20 mouse cellular contexts compared by ENCODE assay signal in genomic region chr1:134711653-134712052, GRCm38 (mm10).
DNase-seq lines count a peak whose midpoint lies in the region; ATAC-seq and TF ChIP-seq lines count a peak whose summit lies in the region.
"Had no signal": no experiment of that assay in that cellular context is flagged by ENCODE, and none has a peak within 500 bp of the region (broad histone marks: within the 10 kb centered on the region; RNA-seq: fewer than 3 reads in every experiment).

No protein-coding gene starts in this region.

- no peak for TF ChIP-seq CTCF in midbrain, postnatal 0 days (IDR thresholded peaks at IDR 0.05)

- no peak overlapping the region for H3K9ac ChIP-seq in hindbrain, embryonic 16.5 days (ENCODE audit: low read depth, low read length)
- H3K9ac ChIP-seq in midbrain, embryonic 12.5 days (replicated peaks), result no peak overlapping the region
- no peak overlapping the region for H3K9ac ChIP-seq in midbrain, postnatal 0 days (replicated peaks; ENCODE audit: low read length, poor library complexity, severe bottlenecking)
- H3K9ac ChIP-seq: embryonic facial prominence, embryonic 12.5 days; forebrain, postnatal 0 days; heart, embryonic 15.5 days; hindbrain, embryonic 14.5 days had no signal

- WGBS in hindbrain, embryonic 10.5 days, result 64% methylated on average over 5 of the region's 5 CpGs
- 49% methylated on average over 5 of the region's 5 CpGs for WGBS in hindbrain, embryonic 16.5 days
- WGBS in midbrain, embryonic 12.5 days, result 71% methylated on average over 5 of the region's 5 CpGs
- 68% methylated on average over 5 of the region's 5 CpGs for WGBS in midbrain, postnatal 0 days
- 80% methylated on average over 5 of the region's 5 CpGs for WGBS in embryonic facial prominence, embryonic 10.5 days

- peaks cover 77% of the 10 kb centered on the region for H3K27me3 ChIP-seq in hindbrain, embryonic 10.5 days (ENCODE audit: insufficient read depth, poor library complexity, severe bottlenecking)
- H3K27me3 ChIP-seq in hindbrain, embryonic 16.5 days (replicated peaks; ENCODE audit: control insufficient read depth, insufficient read depth, low read length), result peaks cover 4% of the 10 kb centered on the region; the same call in 1 of the 2 replicates
- H3K27me3 ChIP-seq in midbrain, embryonic 12.5 days, result peaks cover 45% of the 10 kb centered on the region
- peaks cover 5% of the 10 kb centered on the region; the same call in 1 of the 2 replicates for H3K27me3 ChIP-seq in midbrain, postnatal 0 days (ENCODE audit: insufficient read depth, low read length)
- peaks cover 93% of the 10 kb centered on the region for H3K27me3 ChIP-seq in embryonic facial prominence, embryonic 10.5 days (replicated peaks; ENCODE audit: low read depth, poor library complexity, severe bottlenecking)

- ATAC-seq in hindbrain, embryonic 16.5 days, result no peak
- no peak for ATAC-seq in midbrain, embryonic 12.5 days (ENCODE audit: low FRiP score, low read depth)
- no peak for ATAC-seq in midbrain, postnatal 0 days (ENCODE audit: low FRiP score)
- ATAC-seq: forebrain, postnatal 0 days; intestine, embryonic 16.5 days had no signal

- peaks cover 79% of the 10 kb centered on the region for H3K4me1 ChIP-seq in hindbrain, embryonic 10.5 days (replicated peaks)
- peaks cover 21% of the 10 kb centered on the region for H3K4me1 ChIP-seq in hindbrain, embryonic 16.5 days (ENCODE audit: control insufficient read depth, insufficient read depth, low read depth, low read length)
- H3K4me1 ChIP-seq in midbrain, embryonic 12.5 days, result peaks cover 58% of the 10 kb centered on the region
- peaks cover 3% of the 10 kb centered on the region; the same call in 1 of the 2 replicates for H3K4me1 ChIP-seq in midbrain, postnatal 0 days (ENCODE audit: insufficient read depth, low read length)
- H3K4me1 ChIP-seq in embryonic facial prominence, embryonic 10.5 days, result peaks cover 47% of the 10 kb centered on the region

- peak overlapping the region; percentile 73 for H3K4me3 ChIP-seq in hindbrain, embryonic 10.5 days
- H3K4me3 ChIP-seq in hindbrain, embryonic 16.5 days (ENCODE audit: low read length), result no peak overlapping the region
- H3K4me3 ChIP-seq in midbrain, embryonic 12.5 days, result no peak overlapping the region
- no peak overlapping the region for H3K4me3 ChIP-seq in midbrain, postnatal 0 days (ENCODE audit: low read depth, low read length)
- H3K4me3 ChIP-seq in embryonic facial prominence, embryonic 10.5 days, result no peak overlapping the region
- H3K4me3 ChIP-seq: embryonic facial prominence, embryonic 12.5 days; heart, adult 2 months; heart, embryonic 15.5 days had no signal

- peak overlapping the region; percentile 94 for H3K27ac ChIP-seq in hindbrain, embryonic 10.5 days
- no peak overlapping the region for H3K27ac ChIP-seq in hindbrain, embryonic 16.5 days (ENCODE audit: low read depth, low read length)
- H3K27ac ChIP-seq in midbrain, embryonic 12.5 days (replicated peaks), result peak overlapping the region; percentile 26; the same call in 1 of the 2 replicates
- H3K27ac ChIP-seq in midbrain, postnatal 0 days (ENCODE audit: low read depth, low read length), result no peak overlapping the region
- H3K27ac ChIP-seq in embryonic facial prominence, embryonic 10.5 days (replicated peaks), result peak overlapping the region; percentile 24; the same call in 1 of the 2 replicates
- H3K27ac ChIP-seq: embryonic facial prominence, embryonic 12.5 days; heart, adult 2 months; heart, embryonic 15.5 days; hindbrain, embryonic 14.5 days had no signal

- peak; percentile 43 for DNase-seq in cerebellum, adult 11-12 months
- DNase-seq in cerebellum, adult 8-10 months, result no peak
- DNase-seq in hindbrain, embryonic 10.5 days (ENCODE audit: low spot score), result no peak
- DNase-seq in midbrain, postnatal 0 days (ENCODE audit: low spot score), result no peak
- DNase-seq in embryonic facial prominence, embryonic 10.5 days (ENCODE audit: low spot score), result no peak
- DNase-seq in spleen, postnatal 14 days (ENCODE audit: low spot score in 2 of 2), result no peak
- DNase-seq: adrenal gland, postnatal 14 days; embryo, embryonic 11 days; forebrain, postnatal 0 days; gastrocnemius, postnatal 14 days; heart, adult 2 months; heart, postnatal 14 days; kidney, adult 2 months had no signal

- peaks cover 10% of the 10 kb centered on the region; the same call in 1 of the 2 replicates for H3K36me3 ChIP-seq in hindbrain, embryonic 10.5 days
- no peaks in the 10 kb centered on the region for H3K36me3 ChIP-seq in hindbrain, embryonic 16.5 days (ENCODE audit: control insufficient read depth, insufficient read depth, low read length)
- H3K36me3 ChIP-seq in midbrain, embryonic 12.5 days, result no peaks in the 10 kb centered on the region
- H3K36me3 ChIP-seq in midbrain, postnatal 0 days (ENCODE audit: insufficient read depth, low read length), result no peaks in the 10 kb centered on the region
- H3K36me3 ChIP-seq in embryonic facial prominence, embryonic 10.5 days (replicated peaks), result no peaks in the 10 kb centered on the region
- H3K36me3 ChIP-seq: embryonic facial prominence, embryonic 12.5 days; heart, embryonic 15.5 days had no signal

- H3K4me2 ChIP-seq in hindbrain, embryonic 16.5 days (ENCODE audit: low read length), result no peak overlapping the region
- H3K4me2 ChIP-seq in midbrain, embryonic 12.5 days (replicated peaks), result no peak overlapping the region
- no peak overlapping the region for H3K4me2 ChIP-seq in midbrain, postnatal 0 days (ENCODE audit: low read depth, low read length, poor library complexity, severe bottlenecking)
- H3K4me2 ChIP-seq: embryonic facial prominence, embryonic 12.5 days; heart, embryonic 11.5 days; heart, embryonic 15.5 days; hindbrain, embryonic 14.5 days had no signal

- H3K9me3 ChIP-seq in hindbrain, embryonic 10.5 days, result no peaks in the 10 kb centered on the region
- H3K9me3 ChIP-seq in hindbrain, embryonic 16.5 days (ENCODE audit: control insufficient read depth, low read length), result no peaks in the 10 kb centered on the region
- H3K9me3 ChIP-seq in midbrain, embryonic 12.5 days, result no peaks in the 10 kb centered on the region
- H3K9me3 ChIP-seq in midbrain, postnatal 0 days (ENCODE audit: low read length), result no peaks in the 10 kb centered on the region
- no peaks in the 10 kb centered on the region for H3K9me3 ChIP-seq in embryonic facial prominence, embryonic 10.5 days
- H3K9me3 ChIP-seq: embryonic facial prominence, embryonic 12.5 days; heart, embryonic 15.5 days had no signal

Comparison
In these comparisons a context has a peak if more than half of its experiments do, and no peak if none do; other contexts are left out.
1. H3K27ac ChIP-seq: peak in hindbrain, embryonic 10.5 days (single experiment), midbrain, embryonic 12.5 days (single experiment) and embryonic facial prominence, embryonic 10.5 days (single experiment); none in hindbrain, embryonic 16.5 days (single experiment) and midbrain, postnatal 0 days (single experiment).